Mouse (Mus musculus) embryonic stem cell, embryonic (primary cell): Measurements from ENCODE around the gene Ralgps1.

Source experiments
- CTCF ChIA-PET, 4 experiments: fragments of 300-600 bp in 2 of 4; fragments of 350-600 bp in 2 of 4; sonication (Branson Sonifier 250); formaldehyde crosslinking; loops; one replicate each; lab custom pipeline; 2022; ENCODE audit warnings: inconsistent platforms in 2 of 4; lab: Charles Lee
- POLR2A ChIA-PET, 4 experiments: fragments of 300-600 bp in 2 of 4; fragments of 350-600 bp in 2 of 4; sonication (Branson Sonifier 250); formaldehyde crosslinking; loops; one replicate each; lab custom pipeline; 2022; ENCODE audit warnings: antibody characterized with exemption in 4 of 4, inconsistent platforms in 1 of 4; lab: Charles Lee

Ralgps1 gene

DNA sequence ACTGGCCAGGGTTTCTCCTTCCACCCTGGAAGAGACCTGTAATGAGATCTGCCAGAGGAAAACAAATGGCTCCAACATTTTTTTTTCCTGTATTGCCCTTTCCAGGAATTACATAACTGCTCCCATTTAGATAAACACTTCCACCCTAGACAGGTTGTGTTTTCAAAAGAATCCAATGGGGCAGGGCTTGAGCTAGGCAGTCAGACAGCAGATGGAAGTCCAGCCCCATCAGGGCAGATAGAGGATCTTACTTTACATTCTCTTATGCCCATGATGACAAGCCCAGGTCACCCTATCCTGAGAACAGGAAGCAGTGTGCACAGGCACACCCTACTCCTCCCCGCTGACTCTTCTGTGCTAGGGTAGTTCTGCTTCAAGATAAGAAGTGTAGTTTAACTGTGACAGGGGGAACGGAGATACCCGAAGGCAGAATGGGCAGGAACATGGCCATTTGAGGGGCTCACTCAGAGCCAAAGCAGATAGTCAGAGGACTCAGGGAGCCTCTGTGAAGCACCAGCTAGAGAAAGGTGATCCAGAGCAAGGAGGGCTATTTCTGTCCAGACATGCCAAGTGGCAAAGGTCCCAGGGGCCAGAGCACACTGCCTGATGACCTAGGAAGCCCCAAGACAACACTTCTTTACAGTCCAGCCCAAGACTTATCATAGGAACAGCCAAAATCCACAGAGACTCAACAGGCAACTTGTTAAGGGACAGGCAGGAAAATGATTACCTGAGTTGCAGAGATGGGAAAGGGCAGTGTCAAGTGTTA, 114.3 kb downstream of the Ralgps1 start:
- ChIA-PET CTCF (interaction anchor here in 1 of 4 experiments (0.6 kb wide), 1 partner anchor 347 kb away, joined by 4 read pairs; no protein-coding TSS in a partner anchor), POLR2A (interaction anchor here in 1 of 4 experiments (1.4 kb wide), 1 partner anchor 126 kb away, joined by 3 read pairs; the partner anchor contains the start of gene Garnl3)

DNA sequence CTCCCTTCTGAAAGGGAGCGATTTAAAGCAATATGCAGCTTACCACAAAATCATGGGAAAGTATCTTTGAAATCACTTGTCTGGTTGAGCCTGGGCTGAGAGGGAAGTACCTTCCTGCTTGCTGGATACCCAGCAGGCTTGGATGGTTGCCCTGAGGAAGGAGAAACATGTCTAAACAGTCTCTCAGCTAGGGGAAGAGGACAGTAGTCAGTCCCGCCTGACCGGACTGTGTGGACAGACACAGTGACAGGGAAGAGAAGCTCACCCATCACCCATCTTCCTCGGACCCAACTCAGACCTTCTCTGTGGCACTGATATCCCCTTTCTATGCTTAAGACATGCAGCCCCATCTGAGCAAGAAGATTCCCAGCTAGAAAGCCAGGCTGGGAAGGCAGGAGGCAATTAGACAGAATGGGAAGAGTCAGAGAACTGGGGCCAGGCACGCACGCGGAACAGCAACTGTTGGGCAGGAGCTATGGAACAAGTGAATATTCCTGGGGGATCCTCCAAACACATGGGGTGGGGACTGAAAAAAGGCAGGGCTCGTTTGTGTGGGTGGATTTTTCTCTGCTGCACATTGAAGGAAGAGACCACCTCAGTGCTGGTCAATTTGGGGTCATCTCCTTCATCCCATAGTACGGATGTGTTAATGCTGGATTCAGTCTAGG, 116.8 kb downstream of the Ralgps1 start:
- ChIA-PET POLR2A (interaction anchor here in 2 of 4 experiments (0.6 to 2.0 kb wide), 5 partner anchors 22 to 117 kb away, joined by 3 to 9 read pairs (median 4); partner anchors contain the start of gene Ralgps1 (in 1 of the 2)), CTCF (interaction anchor here in 1 of 4 experiments (1.1 kb wide), 1 partner anchor 95 kb away, joined by 3 read pairs; no protein-coding TSS in a partner anchor)

DNA sequence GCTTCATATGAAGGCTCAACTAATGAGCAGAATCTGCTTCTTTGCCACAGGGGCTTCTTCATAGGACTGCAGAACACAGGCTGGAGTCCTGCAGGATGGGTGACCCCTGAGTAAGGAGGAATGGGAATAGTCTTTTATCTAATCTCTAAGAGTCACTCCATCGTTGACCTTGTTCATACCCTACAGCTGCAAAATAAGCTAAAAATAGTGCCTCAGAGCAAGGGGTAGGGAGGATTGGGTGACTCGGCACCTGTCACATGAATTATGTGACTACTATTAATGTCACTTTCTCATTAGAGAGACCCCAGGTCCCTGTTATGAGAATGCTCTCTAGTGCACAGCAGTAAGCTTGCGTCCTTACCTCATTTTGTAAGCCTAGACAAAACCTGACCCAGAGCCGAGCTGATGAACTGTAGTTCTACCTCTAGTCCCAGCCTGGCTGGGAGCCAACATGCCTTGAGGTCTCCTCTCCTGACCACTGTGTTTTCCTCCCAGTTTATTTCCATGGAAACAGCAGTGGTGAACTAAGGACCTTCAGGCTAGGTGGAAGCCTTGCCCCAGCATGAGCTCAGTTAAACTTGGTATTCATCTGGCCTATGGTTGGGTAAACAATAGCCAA, 117.6 kb downstream of the Ralgps1 start:
- ChIA-PET CTCF (interaction anchor here in 1 of 4 experiments (1.1 kb wide), 1 partner anchor 95 kb away, joined by 3 read pairs; no protein-coding TSS in a partner anchor), POLR2A (interaction anchor here in 2 of 4 experiments (0.6 to 2.0 kb wide), 7 partner anchors 18 to 574 kb away, joined by 3 to 9 read pairs (median 4); partner anchors contain the start of gene Ralgps1 (in 1 of the 2))

DNA sequence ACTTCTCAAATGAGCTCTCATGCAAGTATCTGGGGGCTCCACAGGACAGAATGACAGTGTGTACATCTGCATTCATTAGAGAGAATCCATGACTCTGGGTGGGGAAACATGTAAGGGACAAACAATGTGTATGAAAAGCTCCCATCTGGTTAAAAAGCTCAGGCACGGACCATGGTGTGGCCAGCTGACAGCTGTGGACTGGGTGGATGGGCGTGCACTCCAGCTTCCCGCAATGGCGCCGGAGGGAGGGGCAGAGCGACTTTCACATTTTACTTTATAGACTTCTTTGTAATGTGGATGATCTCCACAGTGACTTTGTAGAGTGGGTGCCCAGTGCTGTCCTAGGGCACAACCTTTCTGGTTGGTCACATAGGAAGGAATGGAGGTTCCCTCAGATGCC, 118.5 kb downstream of the Ralgps1 start:
- ChIA-PET CTCF (interaction anchor here in 1 of 4 experiments (0.6 kb wide), 1 partner anchor 9 kb away, joined by 4 read pairs; no protein-coding TSS in a partner anchor), POLR2A (interaction anchor here in 2 of 4 experiments (1.1 to 1.4 kb wide), 3 partner anchors 11 to 21 kb away, joined by 3 to 4 read pairs (median 3); no protein-coding TSS in a partner anchor)

DNA sequence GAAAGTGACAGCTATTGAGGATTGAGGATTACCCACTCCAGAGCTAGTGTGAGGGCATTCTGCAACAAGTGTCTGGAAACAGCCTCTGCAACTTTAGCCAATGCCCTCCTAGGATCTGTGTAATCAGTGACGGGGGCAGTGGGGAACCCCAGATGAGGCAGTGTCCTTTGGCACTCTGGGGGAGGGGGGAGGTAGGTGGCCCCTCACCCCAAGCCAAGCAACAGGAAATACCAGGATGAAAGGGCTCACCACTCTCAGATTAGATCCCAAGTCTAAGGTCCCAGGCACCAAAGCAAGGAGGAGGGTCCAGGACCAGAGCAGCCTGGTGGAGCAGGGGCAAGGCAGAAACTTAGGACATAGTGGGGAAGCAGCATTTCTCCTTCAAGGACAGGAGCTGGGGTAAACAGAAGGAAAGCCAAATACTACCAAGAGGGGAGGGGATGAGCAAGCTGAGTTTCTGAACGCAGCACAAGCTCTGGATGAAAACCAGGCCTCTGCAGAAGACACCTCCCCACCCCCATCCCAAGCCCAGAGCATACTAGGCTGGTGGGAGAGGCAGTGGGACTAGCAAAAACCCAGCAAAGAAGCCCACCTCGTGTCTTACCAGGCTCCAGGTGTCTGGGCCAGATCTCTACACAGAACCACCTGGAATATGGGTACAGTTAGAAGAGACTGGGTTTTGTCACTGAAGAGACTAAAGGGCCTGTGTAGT, 121.2 kb downstream of the Ralgps1 start:
- CTCF ChIA-PET, result interaction anchor here in 2 of 4 experiments (0.9 to 1.0 kb wide), 2 partner anchors 30 to 31 kb away, joined by 3 read pairs; no protein-coding TSS in a partner anchor
- POLR2A ChIA-PET, result interaction anchor here in 2 of 4 experiments (1.4 to 2.1 kb wide), 3 partner anchors 15 to 26 kb away, joined by 3 to 6 read pairs (median 4); no protein-coding TSS in a partner anchor

DNA sequence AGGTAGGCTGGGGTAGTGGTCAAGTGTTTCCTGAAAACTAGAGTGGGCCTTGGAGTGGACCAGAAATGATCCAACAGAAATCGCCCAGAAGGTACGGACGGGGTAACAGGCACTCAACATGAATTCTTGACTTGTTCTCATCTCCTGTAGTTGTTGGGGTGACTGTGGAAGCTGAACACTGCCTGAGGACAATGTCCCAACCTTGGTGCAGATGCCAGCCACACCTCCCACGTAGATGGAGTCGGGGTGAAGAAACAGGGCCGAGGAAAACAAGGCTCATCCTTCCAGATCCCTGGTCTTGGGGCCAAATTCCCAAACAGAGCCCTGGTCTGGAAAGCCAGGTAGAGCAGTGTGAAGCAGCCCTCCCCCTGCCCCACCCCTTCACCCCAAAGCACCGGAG, 122.7 kb downstream of the Ralgps1 start:
- POLR2A ChIA-PET, result interaction anchor here in 1 of 4 experiments (0.6 kb wide), 1 partner anchor 265 kb away, joined by 3 read pairs; no protein-coding TSS in a partner anchor
- CTCF ChIA-PET, result no interaction called here

DNA sequence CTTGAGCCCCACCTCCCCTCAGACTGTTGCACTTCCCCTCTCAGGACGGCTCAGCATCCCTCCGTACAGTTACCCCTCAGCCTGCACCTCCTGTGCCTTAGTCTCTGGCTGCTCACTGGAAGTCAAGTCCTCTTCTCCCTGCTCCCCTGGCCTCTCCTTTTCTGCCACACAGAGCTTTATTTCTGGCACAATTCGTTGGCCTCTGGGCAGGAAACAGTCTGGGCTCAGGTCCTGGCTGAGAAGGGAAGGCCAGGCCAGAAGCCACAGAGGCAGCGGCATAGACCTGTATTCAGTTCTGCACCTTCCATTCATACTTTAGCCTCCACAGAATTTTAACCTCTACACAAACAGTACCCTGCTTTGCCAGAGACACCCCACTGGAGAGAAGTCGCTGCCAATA, 124.4 kb downstream of the Ralgps1 start:
- ChIA-PET POLR2A (interaction anchor here in 1 of 4 experiments (0.6 to 1.5 kb wide), 2 partner anchors 30 to 360 kb away, joined by 4 read pairs; no protein-coding TSS in a partner anchor), CTCF (interaction anchor here in 1 of 4 experiments (1.5 kb wide), 1 partner anchor 63 kb away, joined by 3 read pairs; no protein-coding TSS in a partner anchor)

DNA sequence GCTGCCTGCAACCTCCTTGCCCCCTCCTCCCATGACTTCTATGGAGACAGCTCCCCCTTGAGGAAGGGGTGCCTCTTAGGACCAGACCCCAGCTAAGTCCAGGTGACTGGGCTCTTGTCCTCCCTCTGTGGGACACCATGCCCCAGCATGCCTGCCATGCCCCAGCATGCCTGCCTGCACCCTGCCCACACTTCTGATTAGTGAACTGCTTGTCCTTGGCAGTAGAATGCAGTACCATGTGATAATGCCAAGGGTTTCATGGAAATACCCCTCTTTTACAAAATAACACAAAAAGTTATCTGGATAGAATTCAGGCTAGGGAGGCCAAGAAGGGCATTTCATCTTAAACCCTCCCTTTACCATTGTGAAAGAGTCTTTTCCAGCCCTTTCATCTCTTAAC, 125.9 kb downstream of the Ralgps1 start:
- ChIA-PET POLR2A (interaction anchor here in 2 of 4 experiments (1.5 to 1.7 kb wide), 2 partner anchors 10 to 29 kb away, joined by 4 to 7 read pairs; no protein-coding TSS in a partner anchor), CTCF (interaction anchor here in 3 of 4 experiments (0.6 to 1.8 kb wide), 6 partner anchors 26 to 333 kb away, joined by 3 to 8 read pairs (median 5); no protein-coding TSS in a partner anchor)

DNA sequence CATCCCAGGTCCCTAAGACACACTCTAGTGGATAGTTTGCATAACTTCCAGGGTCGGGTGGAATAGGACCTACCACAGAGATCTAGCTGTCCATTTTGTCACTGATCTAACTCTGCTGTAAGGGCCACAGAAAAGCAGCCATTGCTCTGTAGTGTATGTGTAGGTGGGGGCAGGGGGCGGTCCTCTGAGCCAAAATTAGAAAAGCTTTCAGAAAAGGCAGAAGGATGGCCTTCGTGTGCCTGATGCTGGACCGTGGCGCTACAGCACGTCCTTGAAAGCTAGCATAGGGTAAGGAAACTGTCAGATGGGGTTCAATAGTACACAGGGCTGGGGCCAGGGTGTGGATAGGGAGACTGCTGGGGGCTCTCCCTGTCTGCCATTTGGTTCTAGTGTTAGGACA, 126.4 kb downstream of the Ralgps1 start:
- POLR2A ChIA-PET, result interaction anchor here in 1 of 4 experiments (0.8 to 1.7 kb wide), 2 partner anchors 9 to 11 kb away, joined by 3 to 7 read pairs; no protein-coding TSS in a partner anchor
- CTCF ChIA-PET, result interaction anchor here in 3 of 4 experiments (0.6 to 1.8 kb wide), 7 partner anchors 18 to 332 kb away, joined by 3 to 8 read pairs (median 5); no protein-coding TSS in a partner anchor

DNA sequence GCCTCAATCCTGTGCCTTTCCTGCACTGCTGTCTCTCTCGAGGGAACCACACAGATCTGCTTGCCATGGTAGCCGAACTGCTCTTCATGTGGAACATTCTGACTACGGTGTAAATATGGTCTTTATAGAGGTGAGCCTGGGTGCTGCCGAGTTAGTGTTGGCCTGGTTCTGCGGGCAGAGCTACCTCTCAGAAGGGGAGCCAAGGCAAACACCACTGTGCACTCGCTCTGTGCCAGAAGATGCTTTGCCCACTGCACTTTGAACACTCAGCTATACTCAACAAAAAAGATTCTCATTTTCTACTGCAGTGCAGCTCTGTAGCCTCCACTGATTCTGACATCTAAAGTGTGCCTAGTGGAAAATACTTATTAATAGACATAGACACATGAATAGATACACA, 133.7 kb downstream of the Ralgps1 start:
- CTCF ChIA-PET, result interaction anchor here in 1 of 4 experiments (1.4 kb wide), 1 partner anchor 18 kb away, joined by 4 read pairs; no protein-coding TSS in a partner anchor
- POLR2A ChIA-PET, result no interaction called here

DNA sequence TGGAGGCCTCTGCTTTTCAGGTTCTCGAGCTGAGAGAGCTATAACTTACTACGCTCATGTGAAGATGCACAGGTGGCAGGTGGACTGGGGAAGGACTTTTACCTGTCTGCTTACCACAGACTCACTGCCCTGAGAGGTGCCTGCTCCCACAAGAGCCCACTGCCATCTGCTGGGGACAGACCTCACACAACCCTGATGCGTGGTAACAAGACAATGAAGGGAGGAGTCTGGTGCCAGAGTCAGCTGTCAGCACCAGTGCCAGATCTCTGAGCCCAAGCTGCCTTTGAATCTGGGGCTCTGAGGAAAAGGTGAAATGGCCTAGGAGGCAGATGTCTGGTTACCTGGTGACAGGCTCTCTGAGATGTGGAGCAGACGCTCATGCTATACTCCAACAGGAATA, 136.4 kb downstream of the Ralgps1 start:
- CTCF ChIA-PET, result interaction anchor here in 2 of 4 experiments (1.3 to 1.4 kb wide), 2 partner anchors 15 to 104 kb away, joined by 3 read pairs; partner anchors contain the start of gene Garnl3 (in 1 of the 2)

DNA sequence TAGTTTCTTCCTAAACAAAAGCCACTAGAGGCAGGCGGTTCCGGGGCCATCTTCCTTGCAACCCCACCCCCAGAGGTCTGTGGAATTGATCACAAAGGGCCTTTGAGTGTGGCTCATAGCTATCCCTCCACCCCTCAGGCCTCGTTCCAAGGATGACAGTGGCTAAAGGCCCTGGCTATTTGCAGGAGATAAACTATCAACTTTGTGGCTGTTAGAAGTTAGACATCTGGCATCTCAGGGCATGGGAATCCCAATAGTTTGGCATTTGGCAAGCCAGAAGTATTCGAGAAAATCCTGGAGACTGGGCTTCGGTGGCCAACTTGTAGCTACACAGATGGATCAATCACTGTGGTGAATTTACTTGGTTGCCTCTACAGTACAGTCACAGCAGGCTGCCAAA, 137.4 kb downstream of the Ralgps1 start:
- CTCF ChIA-PET, result interaction anchor here in 2 of 4 experiments (0.7 to 1.1 kb wide), 4 partner anchors 15 to 115 kb away, joined by 3 to 4 read pairs (median 3); partner anchors contain the start of gene Angptl2 (in 1 of the 2)
- POLR2A ChIA-PET, result interaction anchor here in 3 of 4 experiments (0.8 to 12.4 kb wide), 9 partner anchors 8 to 83 kb away, joined by 3 to 150 read pairs (median 3); partner anchors contain the start of gene Angptl2 (in 1 of the 3)

More for the DNA sequence above, 136.4 kb downstream of the Ralgps1 start:
- POLR2A ChIA-PET, result interaction anchor here in 2 of 4 experiments (1.0 to 12.4 kb wide), 5 partner anchors 10 to 84 kb away, joined by 3 to 150 read pairs (median 6); partner anchors contain the start of gene Angptl2 (in 1 of the 2)

DNA sequence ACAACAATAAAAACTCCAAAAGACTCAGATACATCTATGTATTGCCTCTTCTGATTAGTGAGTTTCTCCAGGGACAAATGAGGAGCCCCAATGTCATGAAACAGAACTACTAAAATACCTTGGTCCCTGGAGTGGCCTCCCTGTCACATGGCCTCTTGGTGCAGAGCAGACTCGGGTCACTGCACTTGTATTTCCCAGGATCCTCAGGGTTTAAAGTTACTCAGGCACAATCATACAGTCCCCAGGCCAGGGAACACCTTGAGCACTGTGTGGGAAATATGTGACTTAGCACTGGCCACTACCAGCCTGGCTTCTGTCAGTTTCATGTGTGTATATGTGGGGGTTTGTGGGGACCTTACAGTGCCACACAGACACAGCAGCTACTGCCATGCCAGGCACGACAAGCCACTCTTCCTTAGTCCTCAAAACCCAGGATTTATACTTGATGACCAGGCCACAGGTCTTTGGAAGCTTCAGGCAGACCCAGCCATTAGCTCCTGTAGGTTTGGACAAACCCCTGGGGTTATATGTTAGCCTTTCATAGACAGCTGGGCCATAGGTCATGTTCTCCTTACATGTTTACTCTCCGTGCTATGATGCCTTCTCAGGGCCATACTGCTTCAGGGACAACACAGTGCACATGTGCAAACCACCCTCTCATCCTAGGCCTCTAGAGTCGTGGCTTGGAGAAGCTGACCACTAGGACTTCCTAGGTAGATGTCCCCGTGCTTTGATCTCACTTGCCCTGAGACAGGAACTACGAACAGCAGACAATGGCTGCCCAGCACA, 138.3 kb downstream of the Ralgps1 start:
- ChIA-PET CTCF (interaction anchor here in 2 of 4 experiments (0.7 to 1.1 kb wide), 3 partner anchors 14 to 17 kb away, joined by 3 to 4 read pairs (median 3); partner anchors contain the start of gene Angptl2 (in 1 of the 2)), POLR2A (interaction anchor here in 3 of 4 experiments (0.5 to 12.4 kb wide), 11 partner anchors 8 to 1678 kb away, joined by 3 to 150 read pairs (median 3); partner anchors contain the start of genes Angptl2 (in 1 of the 3), Lrsam1 (in 1 of the 3) and Rpl12 (in 1 of the 3))

DNA sequence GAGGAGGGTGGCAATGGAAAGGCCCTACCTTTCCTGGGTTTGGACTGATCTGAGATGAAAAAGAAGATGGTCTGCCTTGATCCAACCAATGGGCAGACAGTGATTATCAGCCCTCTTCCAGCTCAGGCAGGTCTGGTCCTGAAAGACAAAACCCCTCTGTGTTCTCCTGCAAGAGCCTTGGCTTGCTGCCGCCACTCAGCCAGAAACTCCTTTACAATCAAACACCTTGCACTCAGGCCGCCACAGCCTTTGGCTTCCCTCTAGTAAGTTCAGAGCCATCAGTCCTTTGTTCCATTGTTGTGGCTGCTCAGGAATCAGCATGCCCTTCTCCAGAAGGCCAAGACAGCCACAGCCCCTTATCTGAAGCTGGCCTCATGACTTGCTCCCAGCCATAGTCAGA, 139.5 kb downstream of the Ralgps1 start:
- CTCF ChIA-PET, result interaction anchor here in 2 of 4 experiments (0.6 to 2.1 kb wide), 4 partner anchors 12 to 1984 kb away, joined by 3 to 13 read pairs (median 4); no protein-coding TSS in a partner anchor
- POLR2A ChIA-PET, result interaction anchor here in 2 of 4 experiments (0.6 to 12.4 kb wide), 9 partner anchors 8 to 270 kb away, joined by 3 to 150 read pairs (median 3); partner anchors contain the start of genes Angptl2 (in 1 of the 2), Lrsam1 (in 1 of the 2), Rpl12 (in 1 of the 2) and Slc2a8 (in 1 of the 2)

DNA sequence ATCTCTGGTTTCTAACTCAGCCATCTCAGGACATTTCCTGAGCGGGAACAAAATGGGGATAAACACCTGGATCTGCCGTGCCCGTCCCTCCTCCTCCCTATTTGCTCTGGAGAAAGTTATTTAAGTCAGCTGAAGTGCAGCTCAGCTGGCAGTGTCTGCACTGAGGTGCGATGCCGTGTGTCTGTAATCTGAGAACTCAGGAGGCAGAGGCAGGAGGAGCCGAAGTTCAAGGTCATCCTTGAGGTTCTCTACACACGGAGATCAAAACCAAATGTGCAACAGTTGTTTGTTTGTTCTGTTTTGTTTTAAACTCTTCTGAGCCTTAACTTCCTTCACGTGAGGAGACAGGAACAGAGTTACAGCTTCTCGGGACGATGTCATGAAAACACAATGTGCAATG, 140.6 kb downstream of the Ralgps1 start:
- ChIA-PET POLR2A (interaction anchor here in 2 of 4 experiments (1.0 to 12.4 kb wide), 4 partner anchors 13 to 140 kb away, joined by 3 to 150 read pairs (median 3); partner anchors contain the start of genes Angptl2 (in 2 of the 2) and Ralgps1 (in 1 of the 2)), CTCF (interaction anchor here in 2 of 4 experiments (1.0 to 2.1 kb wide), 2 partner anchors 11 to 119 kb away, joined by 3 to 13 read pairs; no protein-coding TSS in a partner anchor)
